Mouse (Mus musculus) small intestine, adult 2 months (tissue): ENCODE measurements around the gene Zic5. TPM values are rescaled to one million over a fixed set of nuclear protein-coding genes. Genes with fewer than 3 reads are reported as not detected.

ENCODE experiments used
- H3K27ac ChIP-seq: fragments of 200-500 bp; 2 replicates; pipeline ENCODE4 v1.5.1; 2012; ENCODE audit warnings: low read depth, low read length, control low read depth, inconsistent platforms; ENCODE audit not compliant: insufficient read depth
- H3K27me3 ChIP-seq: fragments of 200-500 bp; 2 replicates; pipeline ENCODE4 v1.6.1; 2012; ENCODE audit warnings: mild to moderate bottlenecking, moderate library complexity, low read length, inconsistent platforms; ENCODE audit not compliant: control insufficient read depth, insufficient read depth
- H3K36me3 ChIP-seq: fragments of 200-500 bp; 2 replicates; pipeline ENCODE4 v1.6.1; 2012; ENCODE audit warnings: mild to moderate bottlenecking, low read length, control low read depth, inconsistent platforms; ENCODE audit not compliant: control insufficient read depth, insufficient read depth
- H3K4me1 ChIP-seq: fragments of 200-500 bp; 2 replicates; pipeline ENCODE4 v1.6.1; 2012; ENCODE audit warnings: low read length, inconsistent platforms, mixed read lengths; ENCODE audit not compliant: control insufficient read depth, insufficient read depth, insufficient read length
- H3K4me3 ChIP-seq: fragments of 200-500 bp; 2 replicates; pipeline ENCODE4 v1.5.1; 2012; ENCODE audit warnings: low read depth, mild to moderate bottlenecking, control low read depth, inconsistent platforms, low read length, moderate library complexity
- CTCF ChIP-seq: fragments of 200-500 bp; IDR thresholded peaks from 2 replicates; pipeline ENCODE4 v1.5.1; 2012; ENCODE audit warnings: low read depth, mild to moderate bottlenecking, control low read depth, inconsistent platforms, low read length, moderate library complexity, mixed read lengths; ENCODE audit not compliant: insufficient replicate concordance, insufficient read length; ENCODE audit errors: extremely low read depth
- POLR2A ChIP-seq: fragments of 200-500 bp; IDR thresholded peaks from 2 replicates; pipeline ENCODE4 v1.6.1; 2012; ENCODE audit warnings: low read depth, mild to moderate bottlenecking, control low read depth, inconsistent platforms, low read length, moderate library complexity
- WGBS: fragments of 180-500 bp; shearing (Covaris S2); methylation state at CpG from one replicate; pipeline ENCODE4 v1.1.7; 2018; 5-methylcytosine and 5-hydroxymethylcytosine counted together
- polyA plus RNA-seq: library from polyadenylated mRNA; depleted of rRNA; stranded (reverse); fragments of >200 nt; gene quantifications from 2 replicates; pipeline ENCODE4 v1.2.3, GENCODE M21; 2012; rRNA removed

Zic5 gene
- not detected in 2 replicates for polyA plus RNA-seq

DNA sequence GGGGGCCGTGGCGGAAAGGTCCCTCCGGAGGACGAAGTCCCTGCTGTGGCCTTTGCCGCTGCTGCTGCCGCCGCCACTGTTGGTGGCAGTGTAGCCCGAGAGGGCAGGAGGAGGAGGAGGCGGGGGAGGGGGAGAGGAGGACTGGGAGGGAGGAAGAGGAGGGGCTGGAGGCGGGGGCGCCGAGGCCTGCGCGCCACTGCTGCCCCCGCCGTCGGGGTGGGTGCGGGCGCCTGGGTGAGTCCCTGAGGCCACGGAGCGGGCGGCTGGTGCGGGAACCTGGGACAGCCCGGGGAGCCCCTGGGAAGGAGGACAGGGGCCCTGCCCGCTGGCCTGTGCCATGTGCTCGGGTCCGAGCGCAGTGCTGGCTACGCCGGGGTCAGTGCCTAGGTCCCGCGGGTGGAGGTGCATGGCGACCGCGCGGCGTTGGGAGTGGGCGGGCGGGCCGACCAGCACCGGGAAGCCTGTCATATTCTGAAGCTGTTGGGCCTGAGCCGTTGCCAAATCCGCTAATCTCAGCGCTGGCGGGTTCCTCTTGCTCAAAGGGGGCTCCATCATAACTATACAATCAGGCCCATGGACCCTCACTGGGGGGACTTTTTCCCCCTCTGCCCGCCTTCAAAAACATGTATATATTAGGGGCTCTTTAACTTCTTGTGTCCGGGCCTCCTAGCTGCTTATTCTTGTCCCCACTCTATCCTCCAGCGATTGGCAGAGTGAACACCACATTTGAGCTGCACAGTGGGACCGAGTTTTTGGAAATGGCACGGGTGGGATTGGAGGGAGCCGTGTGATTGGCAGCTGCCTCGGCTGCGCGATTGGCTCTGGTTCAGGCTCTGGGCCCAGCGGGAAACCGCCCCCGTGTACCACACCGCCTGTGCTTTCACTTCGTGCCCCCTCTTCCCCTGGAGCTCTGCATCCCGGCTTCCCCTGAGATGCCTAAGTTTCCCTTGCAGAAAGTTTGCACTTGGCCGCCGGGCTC, at the start of gene Zic5:
Gene Zic5 (minus strand): TSS at position 915 of the 979 bp plus-strand sequence.
- no peak for TF ChIP-seq POLR2A
- TF ChIP-seq CTCF = no peak
- Histone ChIP-seq H3K36me3 (no peaks in the 10 kb centered on the region), H3K4me3 (peak within 1 kb of the TSS; percentile 59), H3K4me1 (peaks cover 12% of the 10 kb centered on the region), H3K27ac (no peak within 1 kb of the TSS), H3K27me3 (peaks cover 75% of the 10 kb centered on the region)
- 2% methylated on average over 61 of the region's 62 CpGs for WGBS

DNA sequence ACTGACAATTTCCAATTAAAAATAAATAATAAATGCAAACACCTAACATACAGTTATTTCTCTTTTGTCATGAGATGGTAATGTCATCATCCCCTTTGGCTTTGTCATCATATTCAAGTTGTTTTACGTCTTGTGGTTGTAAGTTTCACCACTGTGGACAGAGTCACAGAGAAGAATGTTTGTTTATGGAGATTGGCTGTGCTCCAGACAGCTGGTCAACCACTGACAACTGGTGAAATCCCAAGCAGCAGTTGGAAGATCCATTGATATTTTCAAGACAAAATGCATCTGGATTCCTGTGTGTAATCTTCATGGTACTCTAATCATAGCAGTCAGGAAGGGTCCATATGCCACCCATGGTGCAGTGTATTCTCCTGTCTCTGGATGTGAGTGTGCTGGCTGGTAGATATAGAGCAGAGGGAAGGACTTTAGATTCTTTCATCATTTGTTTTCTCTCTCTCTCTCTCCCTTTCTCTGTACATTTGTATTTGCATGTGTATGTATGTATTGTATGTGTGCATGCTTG, 48.1 kb upstream of the Zic5 start:
- Histone ChIP-seq H3K36me3 (no peaks in the 10 kb centered on the region), H3K4me1 (no peaks in the 10 kb centered on the region), H3K27ac (no peak overlapping the region), H3K4me3 (no peak overlapping the region), H3K27me3 (no peaks in the 10 kb centered on the region)
- TF ChIP-seq CTCF (no peak), POLR2A (no peak)
- WGBS = 36% methylated on average over 1 of the region's 1 CpGs

DNA sequence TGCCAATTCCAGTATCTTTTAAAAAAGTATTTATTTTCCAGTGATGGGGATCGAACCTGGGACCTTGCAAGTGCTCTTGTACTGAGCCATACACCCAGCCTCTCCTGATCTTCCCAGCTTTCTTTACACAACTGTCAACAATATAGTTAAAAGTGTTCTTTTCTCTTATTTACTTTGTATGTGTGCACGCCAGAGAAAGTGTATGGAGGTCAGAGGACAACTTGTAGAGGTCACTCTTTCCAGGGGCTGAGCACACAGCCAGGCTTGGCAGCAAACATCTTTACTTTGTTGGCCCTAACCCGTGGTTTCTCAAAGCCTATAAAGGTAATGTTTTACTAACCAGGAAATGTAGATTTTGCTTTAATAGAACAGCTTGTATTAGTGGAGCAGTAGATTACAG, 46.0 kb upstream of the Zic5 start:
- H3K4me3 ChIP-seq = no peak overlapping the region
- 25% methylated on average over 3 of the region's 3 CpGs for WGBS
- TF ChIP-seq CTCF = no peak
- TF ChIP-seq POLR2A = no peak
- H3K27me3 ChIP-seq = no peaks in the 10 kb centered on the region
- no peaks in the 10 kb centered on the region for H3K36me3 ChIP-seq
- H3K27ac ChIP-seq = no peak overlapping the region
- H3K4me1 ChIP-seq = no peaks in the 10 kb centered on the region

DNA sequence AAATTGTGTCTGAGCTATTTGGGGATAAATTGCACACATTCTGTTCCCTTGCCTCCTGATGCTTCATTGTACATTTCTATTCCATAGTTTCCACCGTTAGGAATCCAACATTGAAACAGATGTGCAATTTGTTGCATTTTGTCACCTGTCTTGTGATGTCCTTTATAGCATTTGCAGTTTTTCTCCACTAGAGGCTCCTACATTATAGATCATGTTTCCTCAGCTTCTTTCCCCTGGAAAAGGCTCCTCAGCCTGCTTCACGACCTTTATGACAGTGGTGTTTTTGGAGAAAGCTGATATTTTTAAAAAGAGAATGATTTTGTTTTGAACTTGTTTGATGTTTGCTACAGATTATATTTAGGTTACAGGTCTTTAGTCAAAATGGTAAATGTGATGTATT, 43.6 kb upstream of the Zic5 start:
- TF ChIP-seq CTCF (no peak), POLR2A (no peak)
- 8% methylated on average over 2 of the region's 2 CpGs for WGBS

DNA sequence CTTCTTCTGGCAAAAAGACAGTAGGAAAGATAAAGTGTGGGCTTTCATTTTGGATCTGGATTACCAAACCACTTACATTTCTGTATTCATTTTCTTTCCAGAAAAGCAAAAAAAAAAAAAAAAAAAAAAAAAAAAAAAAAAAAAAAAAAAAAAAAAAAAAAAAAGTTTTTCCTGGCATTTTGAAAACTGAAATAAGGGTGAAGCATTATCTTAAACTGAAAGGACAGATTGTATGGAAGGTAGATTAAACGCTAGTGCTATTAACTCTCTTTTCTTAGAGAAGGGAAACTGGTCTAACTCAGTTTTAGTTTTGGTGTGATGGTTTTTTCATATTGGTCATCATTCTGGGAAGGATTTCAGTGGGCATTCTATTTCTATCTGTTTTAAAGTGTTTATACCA, 26.5 kb upstream of the Zic5 start:
- peaks cover 7% of the 10 kb centered on the region for H3K4me1 ChIP-seq
- no peak overlapping the region for H3K4me3 ChIP-seq
- 55% methylated on average over 1 of the region's 1 CpGs for WGBS
- TF ChIP-seq POLR2A (no peak), CTCF (no peak)
- no peak overlapping the region for H3K27ac ChIP-seq
- H3K36me3 ChIP-seq = no peaks in the 10 kb centered on the region
- peaks cover 33% of the 10 kb centered on the region for H3K27me3 ChIP-seq

More for the DNA sequence above, 43.6 kb upstream of the Zic5 start:
- Histone ChIP-seq H3K4me3 (no peak overlapping the region), H3K4me1 (no peaks in the 10 kb centered on the region), H3K27ac (no peak overlapping the region), H3K27me3 (no peaks in the 10 kb centered on the region), H3K36me3 (no peaks in the 10 kb centered on the region)

DNA sequence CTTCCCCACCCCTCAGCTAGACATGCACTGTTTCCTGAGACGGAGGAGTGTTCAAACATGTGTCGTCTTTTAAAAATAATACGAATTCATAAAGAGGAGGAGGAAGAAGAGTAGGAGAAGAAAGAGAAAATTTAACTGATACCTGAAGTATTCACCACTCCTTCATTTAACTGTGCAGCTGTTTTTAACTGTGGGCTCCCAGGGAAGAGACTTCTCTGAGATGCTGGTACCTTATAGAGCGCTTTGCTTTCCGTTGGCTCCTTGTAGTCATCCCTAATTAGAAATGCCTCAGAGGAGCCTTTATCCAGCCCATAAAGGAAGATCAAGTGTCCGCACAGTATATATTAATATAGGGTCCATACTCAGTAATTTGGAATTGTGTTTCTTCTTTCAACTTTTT, 26.0 kb upstream of the Zic5 start:
- WGBS = 80% methylated on average over 6 of the region's 6 CpGs
- peaks cover 7% of the 10 kb centered on the region for H3K4me1 ChIP-seq
- no peak overlapping the region for H3K4me3 ChIP-seq
- no peak overlapping the region for H3K27ac ChIP-seq
- TF ChIP-seq CTCF (no peak), POLR2A (no peak)
- no peaks in the 10 kb centered on the region for H3K36me3 ChIP-seq
- peaks cover 33% of the 10 kb centered on the region for H3K27me3 ChIP-seq

DNA sequence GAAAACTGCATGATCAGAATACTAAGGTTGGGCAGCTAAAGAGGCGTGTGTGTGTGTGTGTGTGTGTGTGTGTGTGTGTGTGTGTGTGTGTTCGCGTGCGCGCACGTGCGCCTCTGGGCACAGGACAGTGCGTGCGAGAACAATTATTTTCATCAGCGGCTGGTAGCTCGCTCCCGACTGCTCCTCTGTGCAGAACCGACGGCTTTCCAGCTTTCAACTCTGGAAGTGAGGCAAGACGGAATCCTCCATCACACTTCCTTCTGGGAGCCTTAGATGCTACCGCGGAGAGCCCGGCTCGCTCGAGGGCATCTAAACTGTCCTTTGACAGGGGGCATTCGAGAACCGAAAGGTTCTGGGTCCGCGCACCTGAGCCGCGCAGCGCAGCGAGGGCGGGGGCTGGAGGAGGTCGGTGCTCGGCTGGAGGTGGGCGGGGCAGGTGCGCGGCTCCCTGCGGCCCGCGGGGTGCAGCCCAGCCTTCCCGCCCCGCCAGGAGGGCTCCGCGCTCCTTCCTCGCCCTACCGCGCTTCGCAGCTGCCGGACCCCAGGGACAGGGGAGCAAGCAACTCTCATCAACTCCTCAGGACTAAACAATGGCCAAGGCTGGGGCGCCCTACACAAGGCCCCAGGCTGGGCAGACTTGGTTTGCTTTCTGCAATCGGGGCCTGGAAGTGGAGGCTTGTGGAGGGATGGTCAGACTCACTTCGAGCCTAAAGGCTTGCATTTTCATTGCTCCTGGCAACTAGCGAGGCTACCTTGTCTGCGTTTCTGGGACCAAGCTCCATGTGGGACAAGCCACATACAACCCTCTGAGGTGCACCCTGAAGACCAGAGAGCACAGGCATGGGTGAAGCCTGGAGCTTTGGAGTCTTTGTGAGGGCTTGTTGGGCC, 25.2 kb upstream of the Zic5 start, which contains the start of gene Gm10837:
Gene Gm10837 (plus strand): TSS at position 146 of the 888 bp plus-strand sequence.
- Histone ChIP-seq H3K36me3 (no peaks in the 10 kb centered on the region), H3K4me3 (peak within 1 kb of the TSS; percentile 46), H3K27me3 (peaks cover 39% of the 10 kb centered on the region), H3K27ac (no peak within 1 kb of the TSS), H3K4me1 (peaks cover 7% of the 10 kb centered on the region)
- TF ChIP-seq POLR2A (no peak), CTCF (no peak)
- WGBS = 3% methylated on average over 51 of the region's 51 CpGs
